9 mouse cellular contexts compared by ENCODE assay signal in genomic region chr11:98925265-98925721, GRCm38 (mm10). TPM values are rescaled to one million over a fixed set of nuclear protein-coding genes. Genes with fewer than 3 reads are reported as not detected.
DNase-seq lines count a peak whose midpoint lies in the region; ATAC-seq and TF ChIP-seq lines count a peak whose summit lies in the region.
"Had no signal": no experiment of that assay in that cellular context is flagged by ENCODE, and none has a peak within 500 bp of the region (broad histone marks: within the 10 kb centered on the region; RNA-seq: fewer than 3 reads in every experiment).

No protein-coding gene starts in this region.

- ATAC-seq in G1E (ENCODE audit: extremely low read depth, insufficient number of reproducible peaks, low FRiP score, poor library complexity, severe bottlenecking), result peak; percentile 80
- peak; percentile 41; the same call in 1 of the 2 replicates for ATAC-seq in forebrain, embryonic 16.5 days
- ATAC-seq in kidney, embryonic 16.5 days (ENCODE audit: low FRiP score, low TSS enrichment), result no peak
- ATAC-seq in midbrain, embryonic 15.5 days (replicated peaks), result no peak

- peaks cover 95% of the 10 kb centered on the region for H3K4me1 ChIP-seq in G1E (ENCODE audit: insufficient read depth, low read depth, low read length)
- peaks cover 60% of the 10 kb centered on the region for H3K4me1 ChIP-seq in forebrain, embryonic 16.5 days (replicated peaks; ENCODE audit: control insufficient read depth, insufficient read depth, low read length)
- H3K4me1 ChIP-seq in kidney, embryonic 16.5 days (ENCODE audit: insufficient read depth, low read length), result peaks cover 77% of the 10 kb centered on the region
- H3K4me1 ChIP-seq in midbrain, embryonic 15.5 days, result peaks cover 63% of the 10 kb centered on the region

- H3K9ac ChIP-seq in forebrain, embryonic 16.5 days (replicated peaks; ENCODE audit: low read depth, low read length), result no peak overlapping the region
- H3K9ac ChIP-seq in kidney, embryonic 16.5 days (replicated peaks; ENCODE audit: low read length), result peak overlapping the region; percentile 55
- H3K9ac ChIP-seq in midbrain, embryonic 15.5 days, result no peak overlapping the region

- H3K4me2 ChIP-seq in forebrain, embryonic 16.5 days (ENCODE audit: low read length), result peak overlapping the region; percentile 17
- H3K4me2 ChIP-seq in kidney, embryonic 16.5 days (replicated peaks; ENCODE audit: low read depth, low read length), result peak overlapping the region; percentile 40; the same call in 1 of the 2 replicates
- no peak overlapping the region; the same call in 1 of the 2 replicates for H3K4me2 ChIP-seq in midbrain, embryonic 15.5 days

- TF ChIP-seq CTCF in G1E (IDR thresholded peaks at IDR 0.05; ENCODE audit: low read depth, low read length), result no peak

- H3K4me3 ChIP-seq in G1E (ENCODE audit: low read depth, low read length), result peak overlapping the region; percentile 58; the same call in 1 of the 2 replicates
- no peak overlapping the region for H3K4me3 ChIP-seq in forebrain, embryonic 16.5 days (replicated peaks; ENCODE audit: low read length)
- no peak overlapping the region for H3K4me3 ChIP-seq in kidney, embryonic 16.5 days (ENCODE audit: low read length)
- H3K4me3 ChIP-seq in midbrain, embryonic 15.5 days, result no peak overlapping the region
- H3K4me3 ChIP-seq: heart, adult 2 months had no signal

- H3K9me3 ChIP-seq in G1E (replicated peaks), result no peaks in the 10 kb centered on the region
- H3K9me3 ChIP-seq in forebrain, embryonic 16.5 days (ENCODE audit: control insufficient read depth, low read length), result no peaks in the 10 kb centered on the region
- H3K9me3 ChIP-seq in kidney, embryonic 16.5 days (ENCODE audit: low read length), result no peaks in the 10 kb centered on the region
- no peaks in the 10 kb centered on the region for H3K9me3 ChIP-seq in midbrain, embryonic 15.5 days

- DNase-seq in heart, adult 11 months, result peak; percentile 95
- no peak for DNase-seq in heart, adult 8-10 months (ENCODE audit: low spot score)
- DNase-seq in G1E (ENCODE audit: low spot score), result peak; percentile 75
- DNase-seq in urinary bladder, postnatal 10 days (ENCODE audit: low spot score), result no peak
- DNase-seq in spleen, postnatal 36 days (ENCODE audit: low spot score in 2 of 2), result no peak

- peak overlapping the region; percentile 61 for H3K27ac ChIP-seq in forebrain, embryonic 16.5 days (ENCODE audit: low read length)
- H3K27ac ChIP-seq in kidney, embryonic 16.5 days (ENCODE audit: low read length), result peak overlapping the region; percentile 92
- H3K27ac ChIP-seq in midbrain, embryonic 15.5 days, result peak overlapping the region; percentile 35; the same call in 1 of the 2 replicates
- H3K27ac ChIP-seq: heart, adult 2 months had no signal

- WGBS in forebrain, embryonic 16.5 days, result under 1% methylated on average over 10 of the region's 10 CpGs
- WGBS in kidney, embryonic 16.5 days, result 15% methylated on average over 10 of the region's 10 CpGs
- WGBS in midbrain, embryonic 15.5 days, result 6% methylated on average over 10 of the region's 10 CpGs

- peaks cover 6% of the 10 kb centered on the region; the same call in 1 of the 2 replicates for H3K27me3 ChIP-seq in G1E (ENCODE audit: insufficient read depth, low read length)
- no peaks in the 10 kb centered on the region; the same call in 1 of the 2 replicates for H3K27me3 ChIP-seq in forebrain, embryonic 16.5 days (replicated peaks; ENCODE audit: control insufficient read depth, insufficient read depth, low read length)
- H3K27me3 ChIP-seq in kidney, embryonic 16.5 days (ENCODE audit: insufficient read depth, low read length), result no peaks in the 10 kb centered on the region
- no peaks in the 10 kb centered on the region for H3K27me3 ChIP-seq in midbrain, embryonic 15.5 days (replicated peaks)

- peaks cover 58% of the 10 kb centered on the region for H3K36me3 ChIP-seq in G1E (replicated peaks)
- no peaks in the 10 kb centered on the region for H3K36me3 ChIP-seq in forebrain, embryonic 16.5 days (ENCODE audit: control insufficient read depth, insufficient read depth)
- H3K36me3 ChIP-seq in kidney, embryonic 16.5 days (ENCODE audit: insufficient read depth, low read length), result peaks cover 7% of the 10 kb centered on the region
- no peaks in the 10 kb centered on the region for H3K36me3 ChIP-seq in midbrain, embryonic 15.5 days (replicated peaks)

RNA-seq across cellular contexts. Expression of gene Rara, which starts 2.3 kb away (rescaled TPM):
- total RNA-seq in heart, adult 8-10 months (2022), result 10 to 100 TPM; 10.8 to 13.5 (median 11.9) TPM
- total RNA-seq in G1E (2014; fragmentation: Nextera tagmentation) (109 and 110 TPM in 2 replicates), G1E (2017) (16.9 and 17.1 TPM in 2 replicates)
- polyA plus RNA-seq in G1E (2012), result 84.4 and 103 TPM in 2 replicates
- polyA plus RNA-seq in forebrain, embryonic 16.5 days (2015; fragmentation: Nextera tagmentation; extraction: Ambion mirVana), result 9.5 and 10.6 TPM in 2 replicates
- polyA plus RNA-seq in kidney, embryonic 16.5 days (2015; fragmentation: Nextera tagmentation; extraction: Ambion mirVana), result 31.4 and 32.5 TPM in 2 replicates
- polyA plus RNA-seq in midbrain, embryonic 15.5 days (2015; fragmentation: Nextera tagmentation; extraction: Ambion mirVana), result 9.7 and 10.5 TPM in 2 replicates

RNA-seq across cellular contexts. Expression of gene Cdc6, which starts 17.7 kb away (rescaled TPM):
- total RNA-seq in heart, adult 8-10 months (2022), result under 1 TPM; 0.16 to 0.49 (median 0.25) TPM
- 60.7 and 84.9 TPM in 2 replicates for total RNA-seq in G1E (2014; fragmentation: Nextera tagmentation)
- total RNA-seq in G1E (2017), result 52.7 and 63.4 TPM in 2 replicates
- 3.4 and 4.1 TPM in 2 replicates for polyA plus RNA-seq in G1E (2012)
- polyA plus RNA-seq in forebrain, embryonic 16.5 days (2015; fragmentation: Nextera tagmentation; extraction: Ambion mirVana), result 10.3 and 10.9 TPM in 2 replicates
- polyA plus RNA-seq in kidney, embryonic 16.5 days (2015; fragmentation: Nextera tagmentation; extraction: Ambion mirVana), result 36.2 and 38.6 TPM in 2 replicates
- polyA plus RNA-seq in midbrain, embryonic 15.5 days (2015; fragmentation: Nextera tagmentation; extraction: Ambion mirVana), result 3.9 and 4.2 TPM in 2 replicates

RNA-seq across cellular contexts. Expression of gene Gjd3, which starts 57.5 kb away (rescaled TPM):
- under 1 TPM in 1 of 4 experiments, not detected in 3; 0.44 TPM for total RNA-seq in heart, adult 8-10 months (2022)
- total RNA-seq in G1E (2014; fragmentation: Nextera tagmentation) (not detected in 2 replicates), G1E (2017) (not detected in 2 replicates)
- polyA plus RNA-seq in G1E (2012), result not detected in 2 replicates
- polyA plus RNA-seq in forebrain, embryonic 16.5 days (2015; fragmentation: Nextera tagmentation; extraction: Ambion mirVana), result 0.51 and 1.0 TPM in 2 replicates
- 0.59 TPM in 1 of 2 replicates, not detected in the other for polyA plus RNA-seq in kidney, embryonic 16.5 days (2015; fragmentation: Nextera tagmentation; extraction: Ambion mirVana)
- polyA plus RNA-seq in midbrain, embryonic 15.5 days (2015; fragmentation: Nextera tagmentation; extraction: Ambion mirVana), result 1.4 and 2.4 TPM in 2 replicates

Comparison
In these comparisons a context has a peak if more than half of its experiments do, and no peak if none do; other contexts are left out.
1. DNase-seq: peak in heart, adult 11 months (single experiment) and G1E (single experiment); none in heart, adult 8-10 months (single experiment), urinary bladder, postnatal 10 days (single experiment) and spleen, postnatal 36 days (0 of 2).
2. ATAC-seq: peak in G1E (single experiment) and forebrain, embryonic 16.5 days (single experiment); none in kidney, embryonic 16.5 days (single experiment) and midbrain, embryonic 15.5 days (single experiment).
3. H3K27ac ChIP-seq: peak in every context shown above with its lines; median percentile 92 in kidney, embryonic 16.5 days; 61 in forebrain, embryonic 16.5 days; 35 in midbrain, embryonic 15.5 days.